In the genomic region with DNA sequence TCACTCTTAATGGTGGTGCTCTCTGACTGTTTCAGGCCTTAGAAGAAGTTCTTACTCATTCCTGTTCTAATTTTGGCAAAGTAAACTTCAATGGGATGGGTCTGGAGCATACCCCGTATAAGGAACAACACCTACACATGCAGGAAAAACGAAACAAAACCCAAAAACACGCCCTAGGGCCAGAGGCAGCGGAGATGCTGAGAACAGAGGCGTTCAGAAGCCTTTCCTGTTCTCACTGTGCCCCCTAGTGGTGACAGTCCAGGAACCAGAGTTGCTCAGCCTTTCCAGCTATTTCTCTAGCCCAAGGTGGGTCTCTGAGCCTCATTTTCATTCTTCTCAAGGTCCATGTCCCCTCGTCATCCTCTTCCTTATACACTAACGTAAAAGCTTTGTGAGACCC, we compare ENCODE assay signal across 8 mouse cellular contexts. TPM values are rescaled to one million over a fixed set of nuclear protein-coding genes. Genes with fewer than 3 reads are reported as not detected.
DNase-seq lines count a peak whose midpoint lies in the region; ATAC-seq and TF ChIP-seq lines count a peak whose summit lies in the region.

No protein-coding gene starts in this region.

- intact Hi-C loops in heart, adult 2 months (cut with DNase I), result loop anchor here (2.0 to 5.0 kb wide), 2 partner anchors 79 to 92 kb away; no protein-coding TSS in a partner anchor
- intact Hi-C loops in left cerebral cortex, postnatal 10 days (cut with DNase I), result no loop called here

- 0 out of 2 replicates have a peak, but pooled peaks have one; percentile 25 for TF ChIP-seq EP300 in heart, adult 2 months (IDR thresholded peaks at IDR 0.05; ENCODE audit: insufficient read depth, low read depth, low read length)

- H3K27me3 ChIP-seq in heart, adult 2 months (ENCODE audit: control insufficient read depth, insufficient read depth, low read length), result no peaks in the 10 kb centered on the region
- no peaks in the 10 kb centered on the region for H3K27me3 ChIP-seq in heart, embryonic 10.5 days (ENCODE audit: insufficient read depth, poor library complexity, severe bottlenecking)
- no peaks in the 10 kb centered on the region for H3K27me3 ChIP-seq in forebrain, embryonic 14.5 days (replicated peaks; ENCODE audit: control insufficient read depth, insufficient read depth, low read length)
- H3K27me3 ChIP-seq in intestine, embryonic 14.5 days (replicated peaks; ENCODE audit: control insufficient read depth, insufficient read depth, low read length), result no peaks in the 10 kb centered on the region
- H3K27me3 ChIP-seq in midbrain, embryonic 11.5 days (ENCODE audit: control insufficient read depth, insufficient read depth, low read length), result no peaks in the 10 kb centered on the region
- no peaks in the 10 kb centered on the region for H3K27me3 ChIP-seq in small intestine, adult 2 months (ENCODE audit: control insufficient read depth, insufficient read depth, low read length)

- no peaks in the 10 kb centered on the region for H3K4me1 ChIP-seq in heart, adult 2 months (ENCODE audit: control insufficient read depth, insufficient read depth, low read length)
- no peaks in the 10 kb centered on the region for H3K4me1 ChIP-seq in heart, embryonic 10.5 days
- 0 out of 2 replicates have a peak, but pooled peaks cover 5% of the 10 kb centered on the region for H3K4me1 ChIP-seq in forebrain, embryonic 14.5 days (ENCODE audit: control insufficient read depth, insufficient read depth, low read length)
- H3K4me1 ChIP-seq in intestine, embryonic 14.5 days (replicated peaks; ENCODE audit: control insufficient read depth, insufficient read depth, low read length), result no peaks in the 10 kb centered on the region
- H3K4me1 ChIP-seq in midbrain, embryonic 11.5 days (ENCODE audit: control insufficient read depth, insufficient read depth, low read length), result peaks cover 4% of the 10 kb centered on the region
- H3K4me1 ChIP-seq in small intestine, adult 2 months (ENCODE audit: control insufficient read depth, insufficient read depth, insufficient read length, low read length), result no peaks in the 10 kb centered on the region

- DNase-seq in heart, adult 2 months, result peak; percentile 41 to 61
- no peak for DNase-seq in heart, embryonic 10.5 days (ENCODE audit: low spot score)
- peak; percentile 48 for DNase-seq in cerebellum, adult 11 months
- peak; percentile 92 for DNase-seq in forebrain, embryonic 14.5 days (ENCODE audit: low spot score)
- peak; percentile 88 for DNase-seq in intestine, embryonic 14.5 days (ENCODE audit: low spot score)
- peak; percentile 72 to 80 for DNase-seq in left cerebral cortex, postnatal 10 days (ENCODE audit: extremely low spot score in 1 of 2, low spot score in 2 of 2)
- DNase-seq in midbrain, embryonic 11.5 days (ENCODE audit: low spot score, missing footprints), result peak; percentile 92

- H3K4me2 ChIP-seq in forebrain, embryonic 14.5 days (ENCODE audit: low read length), result no peak overlapping the region
- no peak overlapping the region for H3K4me2 ChIP-seq in intestine, embryonic 14.5 days (ENCODE audit: low read length)
- no peak overlapping the region for H3K4me2 ChIP-seq in midbrain, embryonic 11.5 days

- peak; percentile 96 for TF ChIP-seq CTCF in heart, adult 2 months (IDR thresholded peaks at IDR 0.05)
- peak; percentile 82; the same call in 1 of the 2 replicates for TF ChIP-seq CTCF in small intestine, adult 2 months (IDR thresholded peaks at IDR 0.05; ENCODE audit: extremely low read depth, insufficient read length, insufficient replicate concordance, low read depth, low read length)

- no peak overlapping the region for H3K4me3 ChIP-seq in heart, adult 2 months
- no peak overlapping the region for H3K4me3 ChIP-seq in heart, embryonic 10.5 days
- H3K4me3 ChIP-seq in forebrain, embryonic 14.5 days (ENCODE audit: low read depth, low read length), result no peak overlapping the region
- no peak overlapping the region for H3K4me3 ChIP-seq in intestine, embryonic 14.5 days (ENCODE audit: low read depth, low read length)
- no peak overlapping the region for H3K4me3 ChIP-seq in midbrain, embryonic 11.5 days (ENCODE audit: low read depth, low read length)
- H3K4me3 ChIP-seq in small intestine, adult 2 months (ENCODE audit: low read depth, low read length), result no peak overlapping the region

- H3K27ac ChIP-seq in heart, adult 2 months, result no peak overlapping the region
- H3K27ac ChIP-seq in heart, embryonic 10.5 days, result no peak overlapping the region
- no peak overlapping the region for H3K27ac ChIP-seq in forebrain, embryonic 14.5 days (ENCODE audit: low read depth, low read length)
- H3K27ac ChIP-seq in intestine, embryonic 14.5 days (ENCODE audit: low read depth), result no peak overlapping the region
- H3K27ac ChIP-seq in midbrain, embryonic 11.5 days (ENCODE audit: low read depth, low read length), result no peak overlapping the region
- H3K27ac ChIP-seq in small intestine, adult 2 months (ENCODE audit: insufficient read depth, low read depth, low read length), result no peak overlapping the region

- 10% methylated on average over 7 of the region's 7 CpGs for WGBS in heart, adult 2 months
- WGBS in heart, embryonic 10.5 days, result 28% methylated on average over 7 of the region's 7 CpGs
- 10% methylated on average over 7 of the region's 7 CpGs for WGBS in forebrain, embryonic 14.5 days
- 29% methylated on average over 7 of the region's 7 CpGs for WGBS in intestine, embryonic 14.5 days
- WGBS in midbrain, embryonic 11.5 days, result 23% methylated on average over 7 of the region's 7 CpGs
- 34% methylated on average over 7 of the region's 7 CpGs for WGBS in small intestine, adult 2 months

- no peaks in the 10 kb centered on the region for H3K36me3 ChIP-seq in heart, adult 2 months (ENCODE audit: control insufficient read depth, insufficient read depth, low read length)
- peaks cover 9% of the 10 kb centered on the region; the same call in 1 of the 2 replicates for H3K36me3 ChIP-seq in heart, embryonic 10.5 days
- no peaks in the 10 kb centered on the region for H3K36me3 ChIP-seq in forebrain, embryonic 14.5 days (ENCODE audit: control insufficient read depth, insufficient read depth, low read length)
- H3K36me3 ChIP-seq in intestine, embryonic 14.5 days (ENCODE audit: control insufficient read depth, insufficient read depth, low read length), result no peaks in the 10 kb centered on the region
- no peaks in the 10 kb centered on the region for H3K36me3 ChIP-seq in midbrain, embryonic 11.5 days (ENCODE audit: control insufficient read depth, insufficient read depth, low read length)
- peaks cover 27% of the 10 kb centered on the region for H3K36me3 ChIP-seq in small intestine, adult 2 months (ENCODE audit: control insufficient read depth, insufficient read depth, low read length)

- no peak overlapping the region for H3K9ac ChIP-seq in heart, adult 2 months (ENCODE audit: low read depth, low read length)
- no peak overlapping the region; the same call in 1 of the 2 replicates for H3K9ac ChIP-seq in forebrain, embryonic 14.5 days (ENCODE audit: low read length)
- no peak overlapping the region for H3K9ac ChIP-seq in intestine, embryonic 14.5 days (ENCODE audit: low read length)
- H3K9ac ChIP-seq in midbrain, embryonic 11.5 days (ENCODE audit: low read length), result no peak overlapping the region

- no peaks in the 10 kb centered on the region for H3K9me3 ChIP-seq in heart, embryonic 10.5 days
- no peaks in the 10 kb centered on the region for H3K9me3 ChIP-seq in forebrain, embryonic 14.5 days (replicated peaks; ENCODE audit: control insufficient read depth, low read length)
- H3K9me3 ChIP-seq in intestine, embryonic 14.5 days (ENCODE audit: control insufficient read depth, low read length), result no peaks in the 10 kb centered on the region
- no peaks in the 10 kb centered on the region for H3K9me3 ChIP-seq in midbrain, embryonic 11.5 days (ENCODE audit: control insufficient read depth, low read length)

- TF ChIP-seq POLR2A in heart, adult 2 months (IDR thresholded peaks at IDR 0.05; ENCODE audit: insufficient read depth, low read depth, low read length), result no peak
- TF ChIP-seq POLR2A in small intestine, adult 2 months (IDR thresholded peaks at IDR 0.05; ENCODE audit: low read depth, low read length), result no peak

- no peaks in the 10 kb centered on the region for H3K79me2 ChIP-seq in heart, adult 2 months (replicated peaks; ENCODE audit: control insufficient read depth, insufficient read depth, low read length)

- ATAC-seq in forebrain, embryonic 14.5 days, result peak; percentile 81
- 0 out of 2 replicates have a peak, but pooled peaks have one; percentile 40 for ATAC-seq in intestine, embryonic 14.5 days (replicated peaks; ENCODE audit: low FRiP score, low TSS enrichment, low read depth)
- peak; percentile 71 for ATAC-seq in midbrain, embryonic 11.5 days (ENCODE audit: low FRiP score)

RNA-seq across cellular contexts. Expression of a gene that starts 25.1 kb away (rescaled TPM):
- total RNA-seq in heart, adult 2 months (2021), result not detected
- polyA plus RNA-seq in heart, adult 2 months (2012; rRNA removed), result 0.06 and 0.16 TPM in 2 replicates
- polyA plus RNA-seq in heart, embryonic 10.5 days (2016; fragmentation: Nextera tagmentation; extraction: Ambion mirVana), result not detected in 2 replicates
- 1.3 and 1.4 TPM in 2 replicates for polyA plus RNA-seq in forebrain, embryonic 14.5 days (2014; fragmentation: Nextera tagmentation; extraction: Ambion mirVana)
- polyA plus RNA-seq in intestine, embryonic 14.5 days (2014; fragmentation: Nextera tagmentation; extraction: Ambion mirVana), result 0.09 and 0.12 TPM in 2 replicates
- total RNA-seq in left cerebral cortex, postnatal 10 days (2021), result not detected
- polyA plus RNA-seq in midbrain, embryonic 11.5 days (2014; fragmentation: Nextera tagmentation; extraction: Ambion mirVana), result 0.04 TPM in 1 of 2 replicates, not detected in the other
- polyA plus RNA-seq in small intestine, adult 2 months (2012; rRNA removed), result 0.08 and 0.15 TPM in 2 replicates
